Mouse (Mus musculus): ENCODE results near the gene Mthfd2. TPM values are rescaled to one million over a fixed set of nuclear protein-coding genes. Genes with fewer than 3 reads are reported as not detected.
"Not testable (repeated sequence)": the region's sequence is repeated elsewhere in the genome, so short reads cannot be mapped to it uniquely, and the experiment has no call there.

Gene Mthfd2
- polyA plus RNA-seq, 1 experiment from 2014 or later = 43.5 TPM

DNA sequence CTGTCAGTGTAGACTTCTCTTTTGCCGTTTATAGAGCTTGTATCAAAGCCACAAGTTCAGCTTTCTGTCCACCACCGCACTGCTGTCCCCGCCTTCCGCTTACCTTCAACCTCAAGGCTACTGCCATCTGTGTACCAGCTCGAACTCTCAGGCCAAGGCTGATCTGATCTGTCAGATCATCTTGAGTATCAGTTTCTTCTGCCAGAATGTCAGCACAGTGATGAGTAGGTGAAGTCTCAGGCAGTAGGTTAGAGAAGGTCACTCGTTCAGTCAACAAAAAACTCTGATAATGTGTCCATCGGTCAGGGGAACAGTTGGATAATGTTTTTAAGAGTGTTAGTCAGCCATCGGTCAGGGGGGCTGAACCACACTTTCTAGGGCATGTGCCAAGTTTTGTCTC is 19.6 kb upstream of the Mthfd2 start:
- WGBS = 86% methylated on average over 8 of the region's 8 CpGs

GRCm38 (mm10) chr6:83342957-83343356 is 17.2 kb upstream of the Mthfd2 start:
- WGBS = 93% methylated on average over 2 of the region's 2 CpGs
- H3K4me2 ChIP-seq (ENCODE audit: low read depth, low read length) = no peak overlapping the region
- no peaks in the 10 kb centered on the region for H3K27me3 ChIP-seq (replicated peaks; ENCODE audit: control insufficient read depth, insufficient read depth, low read length)
- H3K4me3 ChIP-seq (ENCODE audit: low read length) = no peak overlapping the region
- H3K4me1 ChIP-seq (ENCODE audit: control insufficient read depth, insufficient read depth, low read length) = no peaks in the 10 kb centered on the region
- no peak for ATAC-seq
- H3K36me3 ChIP-seq (ENCODE audit: control insufficient read depth, insufficient read depth, low read length) = peaks cover 7% of the 10 kb centered on the region; the same call in 1 of the 2 replicates
- H3K27ac ChIP-seq (ENCODE audit: low read length) = no peak overlapping the region
- H3K9ac ChIP-seq (ENCODE audit: low read depth, low read length) = no peak overlapping the region
- no peaks in the 10 kb centered on the region for H3K9me3 ChIP-seq (ENCODE audit: control insufficient read depth, low read length)

More for the DNA sequence above, 19.6 kb upstream of the Mthfd2 start:
- H3K27ac ChIP-seq (ENCODE audit: low read length); ATAC-seq; H3K9me3 ChIP-seq (ENCODE audit: control insufficient read depth, low read length); H3K9ac ChIP-seq (ENCODE audit: low read depth, low read length); H3K4me3 ChIP-seq (ENCODE audit: low read length); H3K27me3 ChIP-seq (replicated peaks; ENCODE audit: control insufficient read depth, insufficient read depth, low read length); H3K4me2 ChIP-seq (ENCODE audit: low read depth, low read length); H3K4me1 ChIP-seq (ENCODE audit: control insufficient read depth, insufficient read depth, low read length); H3K36me3 ChIP-seq (ENCODE audit: control insufficient read depth, insufficient read depth, low read length): not testable (repeated sequence)

DNA sequence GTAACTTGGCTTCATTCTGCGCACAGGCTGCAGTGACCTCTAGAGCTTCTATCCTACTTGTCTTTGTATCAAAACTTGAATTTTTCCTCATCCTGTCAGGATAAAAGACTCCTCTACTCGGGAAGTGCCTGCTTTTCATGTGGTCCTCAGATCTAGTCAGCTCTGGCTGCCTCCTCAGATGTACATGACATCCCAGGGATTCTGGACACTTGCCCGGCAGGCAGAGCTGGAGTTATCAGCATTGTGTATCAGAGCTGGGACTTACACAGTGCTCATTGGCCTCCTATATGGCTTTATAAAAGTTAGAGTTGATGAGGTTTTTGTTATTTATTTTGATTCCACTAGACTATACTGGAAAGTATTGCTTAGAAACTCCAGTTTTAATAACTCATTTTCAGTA is 15.7 kb upstream of the Mthfd2 start:
- Histone ChIP-seq H3K9me3 (ENCODE audit: control insufficient read depth, low read length) (no peaks in the 10 kb centered on the region), H3K36me3 (ENCODE audit: control insufficient read depth, insufficient read depth, low read length) (peaks cover 7% of the 10 kb centered on the region; the same call in 1 of the 2 replicates), H3K27me3 (replicated peaks; ENCODE audit: control insufficient read depth, insufficient read depth, low read length) (no peaks in the 10 kb centered on the region), H3K9ac (ENCODE audit: low read depth, low read length) (no peak overlapping the region), H3K4me2 (ENCODE audit: low read depth, low read length) (no peak overlapping the region), H3K4me1 (ENCODE audit: control insufficient read depth, insufficient read depth, low read length) (no peaks in the 10 kb centered on the region), H3K4me3 (ENCODE audit: low read length) (no peak overlapping the region), H3K27ac (ENCODE audit: low read length) (no peak overlapping the region)
- WGBS = 86% methylated on average over 3 of the region's 3 CpGs
- ATAC-seq = no peak

DNA sequence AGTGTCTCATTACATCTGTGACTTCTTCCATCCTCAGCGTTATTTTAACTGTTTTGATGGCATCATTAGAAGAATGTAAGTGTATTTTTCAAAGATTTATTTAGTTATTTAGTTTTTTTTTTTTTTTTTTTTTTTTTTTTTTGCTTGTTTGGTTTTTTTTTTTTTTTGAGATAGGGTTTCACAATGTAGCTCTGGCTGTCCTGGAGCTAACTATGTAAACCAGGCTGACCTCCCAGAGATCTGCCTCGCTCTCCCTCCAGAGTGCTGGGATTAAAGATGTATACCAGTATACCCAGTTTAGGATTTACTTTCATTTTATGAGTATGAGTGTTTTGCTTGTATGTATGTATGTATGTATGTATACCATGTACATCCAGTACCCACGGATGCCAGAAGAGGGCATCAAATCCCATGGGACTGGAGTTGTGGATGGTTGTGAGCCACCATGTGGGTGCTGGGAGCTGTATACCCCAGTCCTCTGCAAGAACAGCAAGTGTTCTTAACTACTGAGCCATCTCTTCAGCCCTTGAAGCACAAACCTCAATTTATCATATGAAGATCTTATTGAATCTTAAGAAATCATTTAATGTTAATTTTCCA is 2.0 kb upstream of the Mthfd2 start:
- WGBS = 90% methylated on average over 3 of the region's 3 CpGs

GRCm38 (mm10) chr6:83326761-83327160 is 1.1 kb upstream of the Mthfd2 start:
- H3K4me1 ChIP-seq (ENCODE audit: control insufficient read depth, insufficient read depth, low read length) = peaks cover 9% of the 10 kb centered on the region
- H3K9me3 ChIP-seq (ENCODE audit: control insufficient read depth, low read length) = no peaks in the 10 kb centered on the region
- H3K9ac ChIP-seq (ENCODE audit: low read depth, low read length) = peak overlapping the region; percentile 90; the same call in 1 of the 2 replicates
- no peak for ATAC-seq
- H3K27me3 ChIP-seq (replicated peaks; ENCODE audit: control insufficient read depth, insufficient read depth, low read length) = no peaks in the 10 kb centered on the region
- H3K27ac ChIP-seq (ENCODE audit: low read length) = no peak overlapping the region
- H3K4me2 ChIP-seq (ENCODE audit: low read depth, low read length) = peak overlapping the region; percentile 58
- H3K36me3 ChIP-seq (ENCODE audit: control insufficient read depth, insufficient read depth, low read length) = peaks cover 7% of the 10 kb centered on the region; the same call in 1 of the 2 replicates
- WGBS = 50% methylated on average over 6 of the region's 6 CpGs
- peak overlapping the region; percentile 83 for H3K4me3 ChIP-seq (ENCODE audit: low read length)

More for the DNA sequence above, 2.0 kb upstream of the Mthfd2 start:
- Histone ChIP-seq H3K9ac (ENCODE audit: low read depth, low read length) (no peak overlapping the region), H3K4me3 (ENCODE audit: low read length) (no peak overlapping the region), H3K9me3 (ENCODE audit: control insufficient read depth, low read length) (no peaks in the 10 kb centered on the region), H3K4me2 (ENCODE audit: low read depth, low read length) (0 out of 2 replicates have a peak overlapping the region, but pooled peaks have one; percentile 58), H3K27me3 (replicated peaks; ENCODE audit: control insufficient read depth, insufficient read depth, low read length) (no peaks in the 10 kb centered on the region), H3K27ac (ENCODE audit: low read length) (no peak overlapping the region), H3K36me3 (ENCODE audit: control insufficient read depth, insufficient read depth, low read length) (peaks cover 8% of the 10 kb centered on the region; the same call in 1 of the 2 replicates), H3K4me1 (ENCODE audit: control insufficient read depth, insufficient read depth, low read length) (peaks cover 9% of the 10 kb centered on the region)
- ATAC-seq = no peak

- H3K27me3 ChIP-seq (replicated peaks; ENCODE audit: control insufficient read depth, insufficient read depth, low read length) = no peaks in the 10 kb centered on the region
- no peaks in the 10 kb centered on the region for H3K9me3 ChIP-seq (ENCODE audit: control insufficient read depth, low read length)
- peak overlapping the region; percentile 58 for H3K4me2 ChIP-seq (ENCODE audit: low read depth, low read length)
- no peak for ATAC-seq
- peaks cover 5% of the 10 kb centered on the region; the same call in 1 of the 2 replicates for H3K36me3 ChIP-seq (ENCODE audit: control insufficient read depth, insufficient read depth, low read length)
- peak overlapping the region; percentile 83 for H3K4me3 ChIP-seq (ENCODE audit: low read length)
- H3K4me1 ChIP-seq (ENCODE audit: control insufficient read depth, insufficient read depth, low read length) = peaks cover 9% of the 10 kb centered on the region
- WGBS = 4% methylated on average over 6 of the region's 6 CpGs
- H3K27ac ChIP-seq (ENCODE audit: low read length) = peak overlapping the region; percentile 96
- peak overlapping the region; percentile 90 for H3K9ac ChIP-seq (ENCODE audit: low read depth, low read length)
Observed at GRCm38 (mm10) chr6:83326394-83326736, 657 bp upstream of the Mthfd2 start.

- Histone ChIP-seq H3K27ac (ENCODE audit: low read length) (no peak overlapping the region), H3K4me2 (ENCODE audit: low read depth, low read length) (no peak overlapping the region), H3K4me1 (ENCODE audit: control insufficient read depth, insufficient read depth, low read length) (peaks cover 9% of the 10 kb centered on the region), H3K36me3 (ENCODE audit: control insufficient read depth, insufficient read depth, low read length) (no peaks in the 10 kb centered on the region), H3K9me3 (ENCODE audit: control insufficient read depth, low read length) (no peaks in the 10 kb centered on the region), H3K4me3 (ENCODE audit: low read length) (no peak overlapping the region), H3K27me3 (replicated peaks; ENCODE audit: control insufficient read depth, insufficient read depth, low read length) (no peaks in the 10 kb centered on the region), H3K9ac (ENCODE audit: low read depth, low read length) (no peak overlapping the region)
- no peak for ATAC-seq
- WGBS = 59% methylated on average over 8 of the region's 8 CpGs
Observed at GRCm38 (mm10) chr6:83323652-83324419, 1.9 kb downstream of the Mthfd2 start.

DNA sequence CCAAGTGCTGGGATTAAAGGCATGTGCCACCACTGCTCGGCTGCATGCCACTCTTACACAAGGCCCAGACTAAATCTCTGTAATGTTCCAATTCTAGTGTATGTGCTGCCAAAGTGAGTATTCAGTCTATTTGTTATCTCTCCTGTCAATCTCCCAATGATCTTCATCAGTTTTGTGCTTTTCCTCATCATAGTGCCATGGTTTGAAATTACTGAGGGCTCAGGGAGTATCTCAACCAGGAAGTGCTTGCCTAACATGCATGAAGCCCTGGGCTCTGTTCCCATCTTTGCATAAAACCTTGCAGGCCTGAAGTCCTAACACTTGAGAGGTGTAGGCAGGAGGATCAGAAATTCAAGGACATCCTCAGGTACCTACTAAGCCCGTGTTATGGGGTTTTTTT is 2.9 kb downstream of the Mthfd2 start:
- no peaks in the 10 kb centered on the region for H3K36me3 ChIP-seq (ENCODE audit: control insufficient read depth, insufficient read depth, low read length)
- no peak overlapping the region for H3K4me3 ChIP-seq (ENCODE audit: low read length)
- H3K9me3 ChIP-seq (ENCODE audit: control insufficient read depth, low read length) = no peaks in the 10 kb centered on the region
- WGBS = 55% methylated on average over 2 of the region's 2 CpGs
- H3K27me3 ChIP-seq (replicated peaks; ENCODE audit: control insufficient read depth, insufficient read depth, low read length) = no peaks in the 10 kb centered on the region
- ATAC-seq = no peak
- no peak overlapping the region for H3K27ac ChIP-seq (ENCODE audit: low read length)
- no peak overlapping the region for H3K9ac ChIP-seq (ENCODE audit: low read depth, low read length)
- peaks cover 9% of the 10 kb centered on the region for H3K4me1 ChIP-seq (ENCODE audit: control insufficient read depth, insufficient read depth, low read length)
- H3K4me2 ChIP-seq (ENCODE audit: low read depth, low read length) = no peak overlapping the region

DNA sequence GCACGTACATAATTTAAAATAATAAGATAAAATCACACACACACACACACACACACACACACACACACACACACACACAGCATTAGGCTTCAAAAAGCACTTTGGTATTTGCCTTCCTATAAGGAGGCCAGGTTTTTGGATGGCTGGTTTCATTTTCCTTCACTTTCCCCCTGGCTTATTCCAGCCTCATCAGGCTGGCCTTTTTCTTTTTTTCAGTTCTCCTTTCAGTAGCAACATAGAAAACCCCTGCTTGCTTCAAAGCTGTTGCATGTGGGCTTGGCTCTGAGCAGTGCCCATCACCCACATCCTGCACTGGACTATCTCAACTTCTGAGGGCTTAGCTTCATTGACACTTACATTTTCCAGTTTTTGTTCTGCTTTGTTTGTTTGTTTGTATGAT is 3.8 kb downstream of the Mthfd2 start:
- 58% methylated on average over 1 of the region's 1 CpGs for WGBS
- Histone ChIP-seq H3K27me3 (replicated peaks; ENCODE audit: control insufficient read depth, insufficient read depth, low read length) (no peaks in the 10 kb centered on the region), H3K36me3 (ENCODE audit: control insufficient read depth, insufficient read depth, low read length) (no peaks in the 10 kb centered on the region), H3K9ac (ENCODE audit: low read depth, low read length) (no peak overlapping the region), H3K4me3 (ENCODE audit: low read length) (no peak overlapping the region), H3K4me2 (ENCODE audit: low read depth, low read length) (no peak overlapping the region), H3K4me1 (ENCODE audit: control insufficient read depth, insufficient read depth, low read length) (peaks cover 6% of the 10 kb centered on the region), H3K27ac (ENCODE audit: low read length) (no peak overlapping the region), H3K9me3 (ENCODE audit: control insufficient read depth, low read length) (no peaks in the 10 kb centered on the region)
- ATAC-seq = no peak
